Comparison of ENCODE assay signal across 14 mouse cellular contexts in genomic region chr3:60821463-60821862, GRCm38 (mm10).
DNase-seq lines count a peak whose midpoint lies in the region; ATAC-seq and TF ChIP-seq lines count a peak whose summit lies in the region.
"Had no signal": no experiment of that assay in that cellular context is flagged by ENCODE, and none has a peak within 500 bp of the region (broad histone marks: within the 10 kb centered on the region; RNA-seq: fewer than 3 reads in every experiment).

No protein-coding gene starts in this region.

- H3K4me3 ChIP-seq in midbrain, embryonic 11.5 days (ENCODE audit: low read depth, low read length): no peak overlapping the region
- H3K4me3 ChIP-seq in midbrain, postnatal 0 days (ENCODE audit: low read depth, low read length): no peak overlapping the region
- no peak overlapping the region for H3K4me3 ChIP-seq in liver, embryonic 11.5 days (ENCODE audit: low read depth, low read length)
- no peak overlapping the region for H3K4me3 ChIP-seq in hindbrain, embryonic 10.5 days

- no peaks in the 10 kb centered on the region for H3K9me3 ChIP-seq in midbrain, embryonic 11.5 days (ENCODE audit: control insufficient read depth, low read length)
- H3K9me3 ChIP-seq in midbrain, postnatal 0 days (ENCODE audit: low read length): no peaks in the 10 kb centered on the region
- H3K9me3 ChIP-seq in liver, embryonic 11.5 days (ENCODE audit: control insufficient read depth, low read length): no peaks in the 10 kb centered on the region
- H3K9me3 ChIP-seq in hindbrain, embryonic 10.5 days: no peaks in the 10 kb centered on the region

- ATAC-seq in midbrain, embryonic 11.5 days (ENCODE audit: low FRiP score): no peak
- no peak for ATAC-seq in midbrain, postnatal 0 days (ENCODE audit: low FRiP score)
- peak; percentile 64 for ATAC-seq in liver, embryonic 11.5 days (replicated peaks; ENCODE audit: low FRiP score)
- ATAC-seq: inflammation-experienced regulatory T-cells, adult 6 months had no signal

- no peak overlapping the region; the same call in 1 of the 2 replicates for H3K27ac ChIP-seq in midbrain, embryonic 11.5 days (ENCODE audit: low read depth, low read length)
- no peak overlapping the region for H3K27ac ChIP-seq in midbrain, postnatal 0 days (ENCODE audit: low read depth, low read length)
- H3K27ac ChIP-seq in liver, embryonic 11.5 days (ENCODE audit: low read depth, low read length): peak overlapping the region; percentile 89
- no peak overlapping the region for H3K27ac ChIP-seq in hindbrain, embryonic 10.5 days

- H3K4me1 ChIP-seq in midbrain, embryonic 11.5 days (ENCODE audit: control insufficient read depth, insufficient read depth, low read length): no peaks in the 10 kb centered on the region
- no peaks in the 10 kb centered on the region for H3K4me1 ChIP-seq in midbrain, postnatal 0 days (ENCODE audit: insufficient read depth, low read length)
- peaks cover 14% of the 10 kb centered on the region for H3K4me1 ChIP-seq in liver, embryonic 11.5 days (replicated peaks; ENCODE audit: control insufficient read depth, insufficient read depth, low read length)
- no peaks in the 10 kb centered on the region for H3K4me1 ChIP-seq in hindbrain, embryonic 10.5 days (replicated peaks)

- peak; percentile 17 for DNase-seq in midbrain, embryonic 11.5 days (ENCODE audit: low spot score, missing footprints)
- DNase-seq in midbrain, postnatal 0 days (ENCODE audit: low spot score): no peak
- peak; percentile 71 for DNase-seq in c-Kit-negative CD71-positive TER-119-positive erythroid progenitor cells, embryonic 14.5 days (ENCODE audit: low read depth, low spot score)
- no peak for DNase-seq in liver, embryonic 11.5 days (ENCODE audit: low spot score)
- no peak for DNase-seq in hindbrain, embryonic 10.5 days (ENCODE audit: low spot score)
- DNase-seq in urinary bladder, adult 2 months (ENCODE audit: low spot score): no peak
- DNase-seq in frontal cortex, adult 2 months (ENCODE audit: extremely low spot score in 1 of 2, low spot score in 1 of 2): no peak
- DNase-seq: adrenal gland, postnatal 36 days; cerebellum, adult 8-10 months; heart, adult 18-20 months; heart, postnatal 14 days; kidney, postnatal 10 days; lung, adult 2 months had no signal

- no peak for TF ChIP-seq CTCF in midbrain, postnatal 0 days (IDR thresholded peaks at IDR 0.05)

- no peaks in the 10 kb centered on the region for H3K27me3 ChIP-seq in midbrain, embryonic 11.5 days (ENCODE audit: control insufficient read depth, insufficient read depth, low read length)
- no peaks in the 10 kb centered on the region for H3K27me3 ChIP-seq in midbrain, postnatal 0 days (ENCODE audit: insufficient read depth, low read length)
- no peaks in the 10 kb centered on the region for H3K27me3 ChIP-seq in liver, embryonic 11.5 days (replicated peaks; ENCODE audit: control insufficient read depth, insufficient read depth, low read length)
- no peaks in the 10 kb centered on the region for H3K27me3 ChIP-seq in hindbrain, embryonic 10.5 days (ENCODE audit: insufficient read depth, poor library complexity, severe bottlenecking)

- no peaks in the 10 kb centered on the region for H3K36me3 ChIP-seq in midbrain, embryonic 11.5 days (ENCODE audit: control insufficient read depth, insufficient read depth, low read length)
- H3K36me3 ChIP-seq in midbrain, postnatal 0 days (ENCODE audit: insufficient read depth, low read length): no peaks in the 10 kb centered on the region
- H3K36me3 ChIP-seq in liver, embryonic 11.5 days (ENCODE audit: control insufficient read depth, insufficient read depth, low read length): no peaks in the 10 kb centered on the region
- no peaks in the 10 kb centered on the region for H3K36me3 ChIP-seq in hindbrain, embryonic 10.5 days

- H3K4me2 ChIP-seq in midbrain, embryonic 11.5 days: no peak overlapping the region
- no peak overlapping the region for H3K4me2 ChIP-seq in midbrain, postnatal 0 days (ENCODE audit: low read depth, low read length, poor library complexity, severe bottlenecking)
- H3K4me2 ChIP-seq in liver, embryonic 11.5 days: peak overlapping the region; percentile 6; the same call in 1 of the 2 replicates

- no peak overlapping the region for H3K9ac ChIP-seq in midbrain, embryonic 11.5 days (ENCODE audit: low read length)
- H3K9ac ChIP-seq in midbrain, postnatal 0 days (replicated peaks; ENCODE audit: low read length, poor library complexity, severe bottlenecking): no peak overlapping the region
- H3K9ac ChIP-seq in liver, embryonic 11.5 days (ENCODE audit: low read depth, low read length): 0 out of 2 replicates have a peak overlapping the region, but pooled peaks have one; percentile 41

Comparison
In these comparisons a context has a peak if more than half of its experiments do, and no peak if none do; other contexts are left out.
1. DNase-seq: peak in midbrain, embryonic 11.5 days (single experiment) and c-Kit-negative CD71-positive TER-119-positive erythroid progenitor cells, embryonic 14.5 days (single experiment); none in midbrain, postnatal 0 days (single experiment), liver, embryonic 11.5 days (single experiment), hindbrain, embryonic 10.5 days (single experiment), urinary bladder, adult 2 months (single experiment) and frontal cortex, adult 2 months (0 of 2).